Mouse (Mus musculus): ENCODE measurements around the gene Chrna4.

DNA sequence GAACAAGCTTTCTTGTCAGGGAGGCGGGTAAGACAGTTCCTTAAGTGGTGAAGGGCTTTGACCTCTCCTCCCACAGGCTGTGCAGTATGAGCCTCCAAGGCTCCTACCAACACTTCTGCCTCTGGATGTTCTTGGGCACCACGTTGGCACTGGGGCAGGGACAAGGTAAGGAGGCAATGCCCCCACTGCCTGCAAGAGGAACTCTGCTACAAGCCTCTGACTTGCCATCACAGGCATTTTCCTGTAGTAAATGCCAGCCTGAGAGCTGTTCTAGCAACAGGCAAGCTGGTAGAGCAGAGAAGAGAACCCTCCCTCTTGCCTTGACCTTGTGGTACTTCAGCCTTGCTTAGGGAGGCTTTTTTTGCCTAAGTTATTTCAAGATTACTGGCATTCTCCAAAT is 56.9 kb downstream of the Chrna4 start, which contains the start of gene Col20a1:
- TF ChIP-seq POLR2A (IDR thresholded peaks at IDR 0.05; ENCODE audit: control insufficient read depth in 1 of 2, insufficient read depth in 1 of 2, low read depth in 1 of 2, low read length in 2 of 2, poor library complexity in 1 of 2) (no peak), CTCF (IDR thresholded peaks at IDR 0.05 in 2 of 3, conservative IDR thresholded peaks at IDR 0.05 in 1 of 3; ENCODE audit: control insufficient read depth in 1 of 3, insufficient read depth in 1 of 3, low read depth in 2 of 3, low read length in 3 of 3, poor library complexity in 1 of 3, severe bottlenecking in 1 of 3) (no peak), CHD2 (IDR thresholded peaks at IDR 0.05; ENCODE audit: low read length) (no peak), NELFE (IDR thresholded peaks at IDR 0.05; ENCODE audit: low read depth, low read length) (no peak), RAD21 (IDR thresholded peaks at IDR 0.05; ENCODE audit: low read depth, low read length) (no peak)
